Mouse (Mus musculus): Measurements from ENCODE around the gene Hus1. TPM values are rescaled to one million over a fixed set of nuclear protein-coding genes. Genes with fewer than 3 reads are reported as not detected.

Hus1 gene
- total RNA-seq, 2 experiments from 2014 or later, result 14.1 to 15.3 TPM

DNA sequence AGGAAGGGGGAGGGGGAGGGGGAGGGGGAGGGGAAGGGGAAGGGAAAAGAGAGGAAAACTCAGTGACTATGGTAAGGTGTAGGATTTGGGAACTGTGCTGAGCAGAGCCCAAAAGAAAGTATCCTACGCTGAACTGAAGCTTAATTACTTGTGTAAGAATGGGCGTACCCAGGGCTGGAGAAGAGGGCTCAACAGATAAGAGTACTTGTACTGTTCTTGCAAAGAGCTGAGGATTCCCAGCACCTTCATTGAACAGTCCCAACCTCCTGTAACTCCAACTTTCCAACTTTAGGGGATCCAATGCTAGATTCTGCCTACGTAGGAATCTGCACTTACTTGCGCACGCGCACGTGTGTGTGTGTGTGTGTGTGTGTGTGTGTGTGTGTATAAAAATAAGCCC, 42.9 kb downstream of the Hus1 start:
- no peak overlapping the region for H3K27ac ChIP-seq
- no peak for DNase-seq (ENCODE audit: low spot score in 2 of 2)
- no peak overlapping the region for H3K4me3 ChIP-seq
- TF ChIP-seq CTCF (conservative IDR thresholded peaks at IDR 0.05), result no peak

DNA sequence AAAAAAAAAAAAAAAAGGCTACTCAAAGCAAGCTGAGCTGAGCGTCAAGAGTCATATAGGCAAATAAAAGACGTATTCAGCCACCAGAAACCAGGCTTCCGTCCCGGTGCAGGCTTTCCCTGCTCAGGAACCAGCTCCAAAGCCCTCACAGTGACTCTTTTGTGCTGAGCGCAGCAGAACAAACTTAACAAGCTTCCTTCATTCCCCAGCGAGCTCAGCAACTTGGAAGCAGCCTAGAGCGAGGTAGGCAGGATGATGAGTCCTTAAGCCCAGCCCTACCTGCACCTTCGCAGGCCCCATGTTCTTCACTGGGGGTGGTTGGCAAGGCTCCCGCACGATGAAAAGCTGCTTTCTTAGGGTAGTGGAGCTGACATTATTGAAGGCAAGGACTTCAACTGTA, 52.4 kb downstream of the Hus1 start:
- peak; percentile 45 to 52 for DNase-seq (ENCODE audit: low spot score in 2 of 2)
- no peak overlapping the region for H3K4me3 ChIP-seq
- H3K27ac ChIP-seq, result peak overlapping the region; percentile 80
- TF ChIP-seq CTCF (conservative IDR thresholded peaks at IDR 0.05), result no peak

DNA sequence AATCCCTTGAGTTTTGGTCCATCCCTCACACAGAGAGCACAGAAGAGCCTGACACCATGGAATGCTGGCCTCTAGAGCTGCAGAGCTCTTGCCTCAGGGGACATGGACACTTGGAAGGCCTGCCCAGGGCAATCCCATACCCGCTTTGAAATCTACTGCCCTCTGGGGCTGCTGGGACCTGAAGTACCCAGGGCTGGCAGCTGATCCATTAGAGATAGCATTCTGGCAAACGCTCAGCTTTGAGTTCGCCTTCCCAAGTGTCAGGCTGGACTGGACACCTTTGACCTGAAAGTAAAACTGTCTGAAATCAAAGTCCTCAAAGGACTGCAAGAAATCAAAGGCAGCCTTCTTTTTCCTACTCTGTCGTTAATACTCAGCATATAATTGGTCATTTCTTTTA, 52.9 kb downstream of the Hus1 start:
- Histone ChIP-seq H3K4me3 (no peak overlapping the region), H3K27ac (peak overlapping the region; percentile 80)
- no peak for DNase-seq (ENCODE audit: low spot score in 2 of 2)
- TF ChIP-seq CTCF (conservative IDR thresholded peaks at IDR 0.05), result no peak

DNA sequence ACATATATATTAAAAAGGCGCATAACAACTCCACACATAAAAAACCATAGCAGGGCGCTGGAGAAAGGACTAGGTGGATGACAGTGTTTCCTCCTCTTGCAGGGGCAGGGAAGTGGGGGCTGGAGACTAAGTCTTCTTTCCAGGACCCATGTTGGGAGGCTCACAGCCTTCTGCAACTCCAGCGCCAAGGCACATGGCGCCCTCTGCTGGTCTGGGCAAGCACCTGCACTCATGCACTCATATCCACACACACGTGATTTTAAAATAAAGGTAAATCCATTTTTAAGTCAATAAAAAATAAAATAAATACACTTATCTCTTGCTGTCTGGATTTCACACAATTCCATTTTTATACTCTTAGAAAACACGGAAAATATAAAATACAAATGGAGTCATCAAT, 54.0 kb downstream of the Hus1 start:
- TF ChIP-seq CTCF (conservative IDR thresholded peaks at IDR 0.05), result peak; percentile 73
- Histone ChIP-seq H3K4me3 (no peak overlapping the region), H3K27ac (no peak overlapping the region)
- no peak for DNase-seq (ENCODE audit: low spot score in 2 of 2)

DNA sequence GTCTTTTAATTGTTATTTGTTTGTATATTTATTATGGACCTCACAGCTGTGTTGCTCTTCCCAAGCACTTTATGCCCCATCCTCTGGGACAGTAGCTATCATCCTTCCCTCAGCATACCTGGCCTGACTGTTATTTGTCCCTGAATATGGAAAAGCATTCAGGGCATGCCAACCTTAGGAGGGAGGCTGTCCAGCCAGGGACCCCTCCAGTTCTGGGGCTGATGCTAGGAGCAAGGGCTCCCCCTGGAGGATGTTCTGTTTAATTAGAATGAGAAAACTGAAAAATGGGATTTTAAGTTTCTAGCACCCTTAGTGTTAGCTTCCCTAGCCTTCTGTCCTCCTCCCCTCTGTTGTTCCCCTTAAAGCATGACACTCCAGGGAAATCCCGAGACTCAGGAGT, 55.3 kb downstream of the Hus1 start:
- DNase-seq (ENCODE audit: low spot score in 2 of 2), result peak in 1 of 2 experiments; percentile 52
- peak; percentile 84 for TF ChIP-seq CTCF (conservative IDR thresholded peaks at IDR 0.05)
- no peak overlapping the region for H3K27ac ChIP-seq
- no peak overlapping the region for H3K4me3 ChIP-seq

DNA sequence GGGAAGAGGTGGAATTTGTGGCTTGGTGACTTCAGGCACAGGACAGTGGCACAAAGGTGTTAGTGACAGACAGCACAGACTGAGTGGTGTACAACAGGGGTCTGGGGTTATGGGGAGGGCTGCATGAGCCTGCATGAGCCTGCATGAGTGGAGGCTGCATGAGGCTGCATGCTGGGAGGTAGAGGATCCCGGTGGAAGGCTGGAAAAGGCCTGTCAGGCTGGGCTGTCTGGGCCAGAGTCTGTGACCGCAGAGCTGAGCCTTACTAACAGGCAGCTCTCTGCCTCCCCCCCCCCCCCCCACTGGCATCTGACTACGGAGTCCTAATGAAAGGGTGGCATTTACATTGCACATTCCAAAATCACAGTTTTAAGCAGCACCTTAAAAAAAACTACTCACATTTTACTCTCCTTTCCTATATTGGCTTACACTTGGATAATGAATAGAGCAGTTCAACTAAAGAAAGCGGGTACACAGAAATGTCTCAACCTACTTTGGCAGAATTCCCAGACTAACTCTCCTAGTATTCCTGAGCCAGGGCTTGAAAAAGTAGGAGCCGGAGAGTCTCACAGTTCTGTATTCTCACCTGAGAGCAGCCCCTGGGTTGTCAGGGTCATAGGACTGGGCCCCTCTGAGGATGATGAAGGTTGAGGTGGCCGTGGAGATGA, 61.1 kb downstream of the Hus1 start:
- Histone ChIP-seq H3K4me3 (no peak overlapping the region), H3K27ac (no peak overlapping the region)
- TF ChIP-seq CTCF (conservative IDR thresholded peaks at IDR 0.05), result no peak
- no peak for DNase-seq (ENCODE audit: low spot score in 2 of 2)

DNA sequence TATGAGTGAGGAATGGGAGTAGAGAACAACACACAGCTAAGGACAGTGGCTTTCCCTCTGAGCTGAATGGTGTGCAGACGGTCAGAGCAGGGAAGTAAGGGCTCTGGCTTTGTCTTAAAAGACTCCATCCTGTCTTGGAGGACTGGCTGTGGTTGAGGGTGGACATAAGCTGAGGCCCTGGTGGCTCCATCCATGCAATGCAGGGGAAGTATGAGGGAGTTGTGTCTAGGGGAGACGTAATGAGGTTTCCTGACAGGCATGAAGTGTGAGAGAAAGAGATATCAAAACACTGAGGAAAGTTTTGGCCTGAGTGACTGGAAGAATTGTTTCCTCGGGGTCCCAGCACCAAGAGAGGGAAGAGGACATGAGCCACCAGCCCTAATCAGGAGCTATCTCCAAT, 62.1 kb downstream of the Hus1 start:
- Histone ChIP-seq H3K27ac (no peak overlapping the region), H3K4me3 (no peak overlapping the region)
- no peak for DNase-seq (ENCODE audit: low spot score in 2 of 2)
- TF ChIP-seq CTCF (conservative IDR thresholded peaks at IDR 0.05), result no peak

DNA sequence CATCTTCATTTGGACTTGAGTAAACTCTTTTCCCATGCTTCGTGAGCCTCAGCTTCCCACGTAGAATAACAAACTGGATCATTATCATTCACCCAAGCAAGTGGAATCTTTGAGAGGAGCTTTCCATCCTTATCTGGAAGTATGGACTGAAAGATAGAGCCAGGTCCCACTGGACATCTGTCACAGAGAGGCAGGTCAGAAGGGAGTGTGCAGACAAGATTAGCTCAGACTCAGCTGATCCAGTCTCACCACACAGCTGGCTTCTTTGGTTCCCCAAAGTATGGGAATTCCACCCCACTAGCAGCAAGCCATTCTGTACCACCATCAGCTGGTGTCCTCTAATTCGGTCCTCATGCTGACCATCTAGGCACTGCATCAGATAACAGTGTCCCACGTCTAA, 66.9 kb downstream of the Hus1 start:
- no peak for TF ChIP-seq CTCF (conservative IDR thresholded peaks at IDR 0.05)
- H3K4me3 ChIP-seq, result no peak overlapping the region

More for the DNA sequence above, 66.9 kb downstream of the Hus1 start:
- DNase-seq (ENCODE audit: low spot score in 2 of 2), result no peak
- no peak overlapping the region for H3K27ac ChIP-seq

Other genes with a start within 250 kb of the Hus1 start
- gene Pkd1l1, start 37.9 kb downstream of the Hus1 start, total RNA-seq (2021), result under 1 TPM in 1 of 2 experiments, not detected in 1; 0.05 TPM
- gene Gm11992, start 37.4 kb upstream of the Hus1 start, total RNA-seq (2021), result 1 to 10 TPM; 1.3 to 1.6 TPM
- gene Sun3, start 37.8 kb upstream of the Hus1 start, total RNA-seq (2021), result under 1 TPM; 0.41 to 0.98 TPM
- 1 to 10 TPM; 4.7 to 5.4 TPM for gene Upp1, start 106.9 kb upstream of the Hus1 start, total RNA-seq (2021)
- under 1 TPM; 0.02 to 0.03 TPM for gene Abca13, start 180.8 kb upstream of the Hus1 start, total RNA-seq (2021)

All from layer of hippocampus, adult 2 months (tissue).